Mouse (Mus musculus) kidney, postnatal 14 days (tissue): ENCODE results near the gene Olfr781.
"Not testable (repeated sequence)": the region's sequence is repeated elsewhere in the genome, so short reads cannot be mapped to it uniquely, and the experiment has no call there.

Experiments used
- DNase-seq: peaks from one replicate; pipeline ENCODE4 v3.0.0; 2022; ENCODE audit warnings: mixed read lengths

Gene Olfr781

DNA sequence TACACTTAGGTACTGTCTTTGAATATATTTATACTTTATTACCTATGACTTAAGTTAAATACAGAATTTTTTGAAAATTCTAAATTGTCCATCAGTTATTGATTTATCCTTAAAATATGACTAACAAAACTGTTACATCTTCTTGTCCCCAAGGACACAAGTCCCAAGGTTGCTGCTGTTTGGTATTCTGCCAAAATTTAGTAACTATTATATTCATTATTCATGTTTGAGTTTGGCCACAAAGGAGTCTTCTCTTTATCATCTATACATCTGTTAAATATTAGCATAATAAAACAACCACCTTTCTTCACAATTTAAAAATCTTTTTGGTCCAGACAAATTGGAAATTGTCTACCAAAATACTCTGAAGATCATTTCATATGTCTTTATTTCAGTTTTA is at the start of gene Olfr781:
Olfr781 (plus strand) TSS at position 301 of the 400 bp plus-strand sequence.
- no peak for DNase-seq

DNA sequence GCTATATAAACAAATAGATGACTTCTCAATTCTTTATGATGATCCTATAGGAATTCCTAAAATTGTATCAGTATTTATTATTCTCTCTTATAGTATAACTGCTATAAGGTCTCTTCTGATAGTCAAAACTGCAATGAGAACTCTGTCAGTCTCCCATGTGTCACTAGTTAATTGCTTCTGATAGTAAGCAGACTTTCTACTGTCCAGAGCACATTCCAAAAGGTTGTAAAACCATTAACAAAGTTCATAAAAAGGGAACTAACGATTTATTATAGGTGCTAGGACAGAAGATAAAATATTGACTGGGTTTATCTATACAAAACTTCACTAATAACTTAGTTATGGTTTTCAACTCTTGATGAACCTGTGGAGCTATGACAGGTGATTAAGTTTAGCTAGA is 15.7 kb upstream of the Olfr781 start:
- DNase-seq: not testable (repeated sequence)

DNA sequence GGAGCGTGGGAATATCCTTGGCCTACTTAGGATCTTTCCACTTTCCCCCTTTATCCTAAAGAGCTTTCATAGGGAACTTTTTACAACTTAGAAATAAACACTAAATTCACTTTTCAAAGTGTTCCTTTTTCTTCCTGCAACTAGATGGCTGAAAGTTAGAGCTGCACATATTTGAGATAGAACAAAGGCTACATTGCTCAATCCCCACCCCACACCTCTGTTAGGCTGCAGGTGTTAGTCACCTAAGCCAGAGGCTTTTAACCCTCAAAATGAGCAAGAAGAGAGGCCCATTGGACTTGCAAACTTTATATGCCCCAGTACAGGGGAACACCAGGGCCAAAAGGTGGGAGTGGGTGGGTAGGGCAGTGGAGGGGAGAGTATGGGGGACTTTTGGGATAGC is 15.1 kb upstream of the Olfr781 start:
- DNase-seq: not testable (repeated sequence)

DNA sequence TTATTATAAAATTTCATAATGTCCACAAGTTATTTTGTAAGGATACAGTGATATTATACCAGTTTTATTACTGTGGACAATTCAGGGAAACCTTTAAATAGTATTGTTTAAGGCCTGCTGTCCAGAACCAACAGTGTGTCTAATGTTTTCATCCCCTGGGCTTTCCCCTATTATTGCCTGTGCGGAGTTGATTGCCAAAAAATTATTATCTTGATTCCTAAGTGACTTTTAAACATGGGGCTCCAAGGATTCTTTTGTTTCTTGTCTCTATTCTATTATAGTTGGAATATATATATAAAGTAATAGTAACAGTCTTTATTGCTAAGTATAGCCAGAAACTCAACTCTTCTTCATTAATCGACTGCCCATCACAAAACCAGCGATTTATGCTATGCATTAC is 10.8 kb upstream of the Olfr781 start, which contains the start of gene Olfr780:
Olfr780 (plus strand) TSS at position 301 of the 400 bp plus-strand sequence.
- no peak for DNase-seq

DNA sequence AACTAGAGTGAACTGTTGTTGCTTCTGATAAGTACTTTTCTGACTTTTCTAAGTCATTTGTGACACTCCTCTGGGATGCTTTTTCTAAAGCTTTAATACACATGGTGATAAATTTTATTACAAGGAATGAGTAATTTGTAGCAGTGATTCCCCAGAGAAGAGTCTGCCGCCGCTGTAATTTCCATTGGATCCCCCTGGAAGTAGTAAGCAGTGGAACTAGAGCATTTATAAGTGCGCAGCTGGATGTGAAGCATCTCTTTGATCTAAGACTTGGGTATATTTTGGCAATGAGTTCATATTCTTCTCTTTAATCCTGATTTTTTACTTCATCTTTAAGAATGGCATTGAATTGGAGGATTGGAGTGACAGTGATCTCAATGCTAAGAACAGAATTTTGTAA is 19.9 kb downstream of the Olfr781 start, which contains the start of gene Olfr782:
Olfr782 (plus strand) TSS at position 301 of the 400 bp plus-strand sequence.
- no peak for DNase-seq

DNA sequence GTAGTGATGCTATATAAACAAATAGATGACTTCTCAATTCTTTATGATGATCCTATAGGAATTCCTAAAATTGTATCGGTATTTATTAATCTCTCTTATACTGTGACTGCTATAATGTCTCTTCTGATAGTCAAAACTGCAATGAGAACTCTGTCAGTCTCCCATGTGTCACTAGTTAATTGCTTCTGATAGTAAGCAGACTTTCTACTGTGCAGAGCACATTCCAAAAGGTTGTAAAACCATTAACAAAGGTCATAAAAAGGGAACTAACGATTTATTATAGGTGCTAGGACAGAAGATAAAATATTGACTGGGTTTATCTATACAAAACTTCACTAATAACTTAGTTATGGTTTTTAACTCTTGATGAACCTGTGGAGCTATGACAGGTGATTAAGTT is 23.8 kb downstream of the Olfr781 start:
- not testable (repeated sequence) for DNase-seq

DNA sequence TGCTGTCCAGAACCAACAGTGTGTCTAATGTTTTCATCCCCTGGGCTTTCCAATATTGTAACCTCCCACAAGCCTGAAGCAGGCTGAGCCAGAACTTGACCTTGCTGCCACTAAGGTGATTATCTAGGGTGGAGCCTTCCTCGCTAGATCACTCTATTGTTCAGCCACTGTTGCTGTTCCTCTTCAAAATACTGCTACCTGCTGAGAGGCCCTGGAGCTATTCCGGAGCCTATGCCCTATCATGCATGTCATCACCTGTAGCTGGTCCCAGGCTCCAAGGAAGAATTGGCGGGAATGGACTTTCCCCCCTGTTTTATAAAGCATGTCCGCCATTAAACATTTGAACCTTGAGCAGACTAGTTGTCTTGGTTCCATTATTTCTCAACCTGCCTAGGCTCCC is 27.8 kb downstream of the Olfr781 start:
- DNase-seq: not testable (repeated sequence)

DNA sequence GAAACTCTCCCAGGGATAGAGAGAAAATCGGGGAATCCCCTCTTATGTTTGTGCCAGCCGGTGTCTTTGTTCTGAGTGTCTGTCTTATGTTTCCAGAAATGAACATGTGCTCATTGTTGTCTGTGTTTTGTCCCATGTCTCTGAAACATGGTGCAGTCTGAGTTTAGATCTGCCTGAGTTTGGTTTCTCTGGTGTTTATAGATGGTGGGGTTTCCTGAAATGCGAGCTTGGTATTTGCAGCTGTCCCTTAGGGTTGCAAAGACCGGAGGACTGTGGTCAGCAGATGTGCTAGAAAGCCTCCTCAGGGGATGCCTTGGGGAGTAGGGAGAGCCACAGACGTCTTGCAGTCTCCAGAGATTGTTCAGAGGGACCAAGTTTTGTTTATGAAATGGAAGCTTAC is 28.7 kb downstream of the Olfr781 start:
- no peak for DNase-seq

DNA sequence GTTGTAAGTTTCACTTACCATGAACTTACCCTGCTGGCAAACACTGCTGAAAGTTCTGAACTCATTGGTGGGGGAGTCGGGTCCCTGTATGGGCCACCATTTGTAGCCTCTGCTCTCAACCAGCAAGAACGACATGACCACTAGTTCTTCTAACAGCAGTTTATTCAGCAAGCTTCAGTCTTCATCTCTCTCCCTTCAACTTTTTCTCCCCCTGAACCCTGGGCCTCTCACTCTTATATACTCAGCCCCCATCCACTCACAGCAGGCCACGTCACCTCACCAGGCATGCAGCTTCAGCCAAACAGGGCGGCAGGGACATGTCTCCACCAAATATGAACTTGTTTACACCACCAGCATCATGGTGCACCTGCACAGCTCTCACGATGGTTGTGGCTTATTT is 45.4 kb downstream of the Olfr781 start:
- not testable (repeated sequence) for DNase-seq
